Mouse (Mus musculus) hindbrain, embryonic 10.5 days (tissue): ENCODE measurements at regions not wholly inside any gene's neighbourhood (a gene's known extent, or its start where the extent isn't known, plus 50 kb on each side); places are given as distances from the start of the nearest gene placed in this dataset.

Experiments used
- DNase-seq: peaks from one replicate; pipeline ENCODE4 v3.0.0-alpha.2; 2017; ENCODE audit warnings: low spot score
- H3K27ac ChIP-seq: fragments of 300-500 bp; sonication (generic); 2 replicates; pipeline ENCODE4 v1.5.1; 2016; ENCODE audit warnings: mild to moderate bottlenecking, moderate library complexity
- H3K27me3 ChIP-seq: fragments of 300-500 bp; sonication (generic); 2 replicates; pipeline ENCODE4 v1.6.1; 2016; ENCODE audit warnings: mild to moderate bottlenecking; ENCODE audit not compliant: poor library complexity, insufficient read depth, severe bottlenecking
- H3K36me3 ChIP-seq: fragments of 300-500 bp; sonication (generic); 2 replicates; pipeline ENCODE4 v1.6.1; 2016; ENCODE audit warnings: mild to moderate bottlenecking, moderate library complexity
- H3K4me1 ChIP-seq: fragments of 300-500 bp; sonication (generic); replicated peaks from 2 replicates; pipeline ENCODE4 v1.6.1; 2016; ENCODE audit warnings: mild to moderate bottlenecking
- H3K4me3 ChIP-seq: fragments of 300-500 bp; sonication (generic); 2 replicates; pipeline ENCODE4 v1.5.1; 2016; ENCODE audit warnings: mild to moderate bottlenecking, moderate library complexity
- H3K9me3 ChIP-seq: fragments of 300-500 bp; sonication (generic); 2 replicates; pipeline ENCODE4 v1.6.1; 2016; ENCODE audit warnings: mild to moderate bottlenecking, moderate library complexity
- WGBS: fragments of 180-500 bp; shearing (Covaris S2); methylation state at CpG from one replicate; pipeline ENCODE4 v1.1.7; 2016; 5-methylcytosine and 5-hydroxymethylcytosine counted together

DNA sequence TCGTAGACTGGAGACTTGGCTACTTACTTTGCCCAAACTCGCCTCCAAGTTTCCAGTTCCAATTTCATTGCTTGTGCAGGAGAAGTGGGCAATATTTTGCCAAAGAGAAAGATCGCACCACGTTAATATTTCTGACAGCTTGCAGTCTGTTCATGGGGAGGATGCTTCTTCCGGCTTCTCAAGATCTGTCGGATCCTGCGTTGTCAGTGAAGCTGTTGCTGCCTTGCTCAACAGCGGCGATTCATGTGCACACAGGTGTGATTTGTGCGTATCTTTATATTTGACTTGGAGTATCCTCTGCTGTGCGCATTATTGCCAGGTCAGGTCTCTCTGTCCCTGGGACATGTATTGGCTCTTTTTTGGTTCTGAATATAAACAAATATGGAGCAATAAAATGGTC is 118.3 kb downstream of the Btg1 start:
- no peaks in the 10 kb centered on the region for H3K27me3 ChIP-seq
- 91% methylated on average over 11 of the region's 11 CpGs for WGBS
- H3K27ac ChIP-seq: no peak overlapping the region
- no peak overlapping the region for H3K4me3 ChIP-seq
- H3K9me3 ChIP-seq: no peaks in the 10 kb centered on the region
- H3K4me1 ChIP-seq: no peaks in the 10 kb centered on the region
- no peaks in the 10 kb centered on the region for H3K36me3 ChIP-seq
- no peak for DNase-seq

- H3K27ac ChIP-seq: no peak overlapping the region
- H3K36me3 ChIP-seq: no peaks in the 10 kb centered on the region
- no peaks in the 10 kb centered on the region for H3K9me3 ChIP-seq
- no peaks in the 10 kb centered on the region for H3K4me1 ChIP-seq
- no peaks in the 10 kb centered on the region for H3K27me3 ChIP-seq
- WGBS: 81% methylated on average over 4 of the region's 4 CpGs
- no peak for DNase-seq
- H3K4me3 ChIP-seq: no peak overlapping the region
Measured at GRCm38 (mm10) chr10:96735885-96736628, 119.3 kb downstream of the Btg1 start.

- WGBS: 95% methylated on average over 6 of the region's 6 CpGs
- no peaks in the 10 kb centered on the region for H3K36me3 ChIP-seq
- no peak overlapping the region for H3K27ac ChIP-seq
- no peaks in the 10 kb centered on the region for H3K4me1 ChIP-seq
- no peak overlapping the region for H3K4me3 ChIP-seq
- H3K9me3 ChIP-seq: no peaks in the 10 kb centered on the region
- DNase-seq: no peak
- H3K27me3 ChIP-seq: no peaks in the 10 kb centered on the region
Measured at GRCm38 (mm10) chr10:96737972-96738371, 121.2 kb downstream of the Btg1 start.

GRCm38 (mm10) chr10:96738606-96739005 is 121.8 kb downstream of the Btg1 start:
- Histone ChIP-seq H3K36me3 (no peaks in the 10 kb centered on the region), H3K27me3 (no peaks in the 10 kb centered on the region), H3K4me1 (no peaks in the 10 kb centered on the region), H3K27ac (no peak overlapping the region), H3K4me3 (no peak overlapping the region), H3K9me3 (no peaks in the 10 kb centered on the region)
- WGBS: 90% methylated on average over 5 of the region's 5 CpGs
- DNase-seq: no peak

DNA sequence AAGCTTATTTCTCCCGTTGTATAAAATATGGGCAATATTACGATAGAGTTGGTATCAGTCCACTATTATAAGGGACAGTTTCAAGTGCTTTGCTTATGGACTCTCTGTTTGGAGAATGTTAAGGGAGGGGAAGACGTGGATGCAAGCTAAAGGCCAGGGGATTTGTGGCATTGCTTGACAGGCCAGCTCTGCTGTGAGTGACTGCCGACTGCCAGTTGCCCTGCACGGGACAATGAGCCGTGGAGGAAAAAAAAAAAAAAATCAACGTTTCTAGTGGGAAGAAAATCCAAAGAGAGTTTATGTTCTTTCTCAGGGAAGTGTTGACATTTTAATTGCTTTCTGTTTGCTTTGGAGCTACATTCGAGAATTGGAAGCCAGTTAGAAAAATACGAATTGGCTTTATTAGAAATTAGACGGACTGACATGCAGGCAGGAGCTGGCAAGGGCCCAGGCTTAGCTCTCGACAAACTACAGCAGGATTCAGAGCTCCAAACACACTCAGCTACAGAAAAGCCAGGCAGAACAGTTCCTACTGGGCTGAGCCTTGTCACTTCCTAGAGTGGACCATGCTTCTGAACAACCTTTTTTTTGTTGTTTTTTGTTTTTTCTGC is 127.5 kb downstream of the Btg1 start:
- Histone ChIP-seq H3K27me3 (no peaks in the 10 kb centered on the region), H3K9me3 (no peaks in the 10 kb centered on the region), H3K36me3 (no peaks in the 10 kb centered on the region), H3K4me1 (no peaks in the 10 kb centered on the region), H3K27ac (no peak overlapping the region), H3K4me3 (no peak overlapping the region)
- 61% methylated on average over 11 of the region's 11 CpGs for WGBS
- DNase-seq: no peak

- WGBS: 82% methylated on average over 9 of the region's 9 CpGs
- H3K4me1 ChIP-seq: peaks cover 17% of the 10 kb centered on the region
- H3K27ac ChIP-seq: no peak overlapping the region
- no peak overlapping the region for H3K4me3 ChIP-seq
- no peaks in the 10 kb centered on the region for H3K27me3 ChIP-seq
- H3K36me3 ChIP-seq: no peaks in the 10 kb centered on the region
- no peak for DNase-seq
- no peaks in the 10 kb centered on the region for H3K9me3 ChIP-seq
Measured at GRCm38 (mm10) chr10:96747015-96747663, 130.3 kb downstream of the Btg1 start.

DNA sequence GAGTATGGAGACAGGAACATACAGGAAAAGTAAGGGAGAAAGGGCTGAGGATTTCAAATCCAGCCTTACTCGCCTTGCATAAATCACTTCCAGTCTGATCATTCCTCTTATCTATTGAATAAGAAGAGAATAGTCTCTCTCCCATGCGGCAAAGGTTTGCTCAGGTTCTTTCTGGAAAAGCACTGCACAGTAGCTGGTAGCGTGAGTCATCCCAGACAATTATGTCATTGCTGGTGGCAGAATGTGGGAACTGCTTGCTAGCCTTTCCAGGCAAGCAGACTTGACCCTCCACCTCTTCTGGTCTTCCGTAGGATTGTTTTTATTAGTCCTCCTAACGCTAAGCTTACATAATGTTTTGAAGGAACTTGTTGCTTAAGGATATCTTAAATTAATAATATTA is 134.1 kb downstream of the Btg1 start:
- peak overlapping the region; percentile 46; the same call in 1 of the 2 replicates for H3K27ac ChIP-seq
- peaks cover 52% of the 10 kb centered on the region for H3K4me1 ChIP-seq
- DNase-seq: no peak
- WGBS: 64% methylated on average over 5 of the region's 5 CpGs
- H3K4me3 ChIP-seq: no peak overlapping the region
- no peaks in the 10 kb centered on the region for H3K36me3 ChIP-seq
- no peaks in the 10 kb centered on the region for H3K9me3 ChIP-seq
- H3K27me3 ChIP-seq: no peaks in the 10 kb centered on the region

DNA sequence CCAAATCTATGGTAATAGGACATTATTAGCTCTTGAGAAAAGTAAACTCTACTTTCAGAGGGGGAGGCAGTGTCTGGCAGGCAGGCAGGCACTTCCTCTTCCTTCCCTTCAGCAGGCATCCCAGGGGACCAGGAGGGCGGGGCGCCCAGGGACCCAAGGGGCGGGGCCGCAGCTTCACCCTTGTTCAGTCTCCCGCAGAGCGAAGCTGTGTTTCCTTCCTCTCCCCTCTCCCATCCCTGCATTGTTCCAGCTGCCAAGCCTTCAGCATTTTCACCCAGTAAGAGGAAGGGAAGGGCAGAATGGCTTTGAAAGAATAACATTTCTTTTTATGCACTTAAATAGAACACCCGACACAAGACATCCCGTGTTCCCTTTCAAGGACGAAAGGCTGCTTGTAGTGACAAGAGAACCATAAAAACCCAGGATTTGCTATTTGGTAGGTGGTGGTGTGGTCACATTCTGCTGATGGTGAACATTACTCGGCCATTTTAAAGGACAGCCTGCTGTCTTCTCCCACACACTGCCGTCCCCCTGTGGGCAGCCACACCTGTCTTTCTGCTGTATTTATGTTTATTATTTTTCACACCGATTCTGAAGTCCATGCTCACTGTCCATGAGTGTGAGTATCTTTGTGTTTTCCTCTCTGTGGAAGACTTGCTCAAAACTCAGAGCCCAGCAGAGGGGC is 134.9 kb downstream of the Btg1 start:
- peak overlapping the region; percentile 81 for H3K27ac ChIP-seq
- peaks cover 61% of the 10 kb centered on the region for H3K4me1 ChIP-seq
- DNase-seq: peak; percentile 67
- 15% methylated on average over 12 of the region's 12 CpGs for WGBS
- peak overlapping the region; percentile 27 for H3K4me3 ChIP-seq
- H3K36me3 ChIP-seq: no peaks in the 10 kb centered on the region
- H3K27me3 ChIP-seq: no peaks in the 10 kb centered on the region
- H3K9me3 ChIP-seq: no peaks in the 10 kb centered on the region

- H3K27me3 ChIP-seq: no peaks in the 10 kb centered on the region
- DNase-seq: no peak
- H3K4me3 ChIP-seq: no peak overlapping the region
- no peaks in the 10 kb centered on the region for H3K36me3 ChIP-seq
- WGBS: 91% methylated on average over 5 of the region's 5 CpGs
- no peaks in the 10 kb centered on the region for H3K9me3 ChIP-seq
- peaks cover 61% of the 10 kb centered on the region for H3K4me1 ChIP-seq
- H3K27ac ChIP-seq: peak overlapping the region; percentile 59
Measured at GRCm38 (mm10) chr10:96752531-96752930, 135.7 kb downstream of the Btg1 start.

GRCm38 (mm10) chr10:96753521-96753920 is 136.7 kb downstream of the Btg1 start:
- H3K36me3 ChIP-seq: no peaks in the 10 kb centered on the region
- WGBS: 35% methylated on average over 1 of the region's 1 CpGs
- H3K4me1 ChIP-seq: peaks cover 61% of the 10 kb centered on the region
- no peak overlapping the region for H3K4me3 ChIP-seq
- no peak for DNase-seq
- H3K9me3 ChIP-seq: no peaks in the 10 kb centered on the region
- H3K27me3 ChIP-seq: no peaks in the 10 kb centered on the region
- peak overlapping the region; percentile 74 for H3K27ac ChIP-seq

DNA sequence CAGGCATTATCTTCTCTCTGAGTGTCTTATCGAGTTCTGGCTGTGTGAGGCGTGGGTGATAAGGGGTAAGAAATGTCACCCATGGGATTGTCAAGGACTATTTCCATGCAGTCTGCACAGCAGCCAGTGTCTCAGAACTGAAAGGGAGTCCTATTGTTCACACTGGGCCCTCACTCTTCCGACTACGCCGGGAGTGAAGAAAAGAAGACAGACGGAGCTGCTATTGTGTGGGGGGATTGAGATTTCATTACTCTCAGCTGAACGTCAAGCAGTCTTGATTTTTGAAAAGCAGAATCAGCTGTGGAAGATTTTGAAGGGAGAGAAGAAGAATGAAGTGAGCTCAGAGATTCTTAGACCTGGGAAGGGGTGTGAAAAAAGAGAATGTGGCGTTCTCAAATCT is 138.9 kb downstream of the Btg1 start:
- H3K36me3 ChIP-seq: no peaks in the 10 kb centered on the region
- H3K27me3 ChIP-seq: no peaks in the 10 kb centered on the region
- H3K4me1 ChIP-seq: peaks cover 59% of the 10 kb centered on the region
- WGBS: 31% methylated on average over 8 of the region's 8 CpGs
- DNase-seq: peak; percentile 45
- H3K4me3 ChIP-seq: no peak overlapping the region
- H3K27ac ChIP-seq: peak overlapping the region; percentile 84
- H3K9me3 ChIP-seq: no peaks in the 10 kb centered on the region

DNA sequence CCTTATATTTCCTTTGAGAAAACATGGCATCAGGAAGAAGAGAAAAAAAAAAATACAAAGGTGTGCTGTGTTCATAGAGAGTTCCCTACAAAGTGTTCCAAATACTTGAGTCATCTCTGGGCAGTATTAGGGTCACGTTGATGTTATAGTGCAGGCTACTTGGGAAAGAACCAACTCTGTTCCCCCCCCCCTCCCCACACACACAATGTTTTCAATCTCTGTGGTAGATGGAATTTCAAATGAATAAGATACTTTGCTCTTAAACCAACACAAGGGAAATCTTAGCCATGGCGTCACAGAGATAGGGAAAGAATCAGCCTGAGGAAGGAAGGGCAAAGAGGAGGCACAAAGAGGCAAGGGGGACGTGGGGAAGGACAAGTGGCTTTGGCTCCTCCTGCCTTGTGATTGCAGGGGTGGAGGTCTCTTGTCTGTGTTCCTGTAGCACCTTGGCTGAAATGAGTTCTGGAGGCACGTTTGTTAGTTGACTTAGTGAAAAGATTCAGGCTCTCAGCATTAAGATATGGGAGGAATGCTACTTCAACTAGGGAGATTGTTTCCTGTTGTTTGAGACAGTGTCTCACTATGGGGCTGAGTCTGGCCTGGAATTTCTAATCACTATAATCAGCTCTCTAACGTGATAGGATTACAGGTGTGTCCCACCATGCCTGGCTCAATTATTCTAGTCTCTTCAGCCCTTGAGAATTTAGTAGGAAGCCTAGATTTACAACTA is 139.7 kb downstream of the Btg1 start:
- Histone ChIP-seq H3K27me3 (no peaks in the 10 kb centered on the region), H3K27ac (peak overlapping the region; percentile 84), H3K4me1 (peaks cover 51% of the 10 kb centered on the region), H3K9me3 (no peaks in the 10 kb centered on the region), H3K36me3 (no peaks in the 10 kb centered on the region), H3K4me3 (no peak overlapping the region)
- no peak for DNase-seq
- 56% methylated on average over 5 of the region's 5 CpGs for WGBS
